Mouse (Mus musculus): ENCODE measurements around the gene Ahsa1. TPM values are rescaled to one million over a fixed set of nuclear protein-coding genes. Genes with fewer than 3 reads are reported as not detected.

Gene Ahsa1
- polyA plus RNA-seq, 1 experiment: 47.8 TPM

DNA sequence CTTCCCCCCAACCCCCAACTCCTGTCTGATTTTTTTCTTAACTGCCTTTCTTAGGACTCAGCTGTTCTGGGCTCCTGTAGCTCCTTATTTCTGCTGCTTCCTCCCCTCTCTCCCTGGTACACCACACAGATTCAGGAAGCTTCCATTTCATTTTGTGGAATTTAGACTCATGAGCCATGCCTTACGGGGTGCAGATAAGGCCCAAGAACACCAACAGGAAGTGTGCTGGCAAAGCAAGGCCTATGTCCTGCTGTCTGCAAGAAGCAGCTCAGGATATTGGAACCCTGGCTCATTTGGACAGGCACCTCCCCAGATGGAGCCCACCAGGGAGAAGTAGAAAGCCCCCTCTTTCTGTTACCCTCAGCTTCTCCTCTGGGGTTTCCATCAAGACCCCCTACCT is 15.5 kb downstream of the Ahsa1 start:
- TF ChIP-seq POLR2A (IDR thresholded peaks at IDR 0.05; ENCODE audit: control insufficient read depth, low read depth, low read length) (no peak), CTCF (IDR thresholded peaks at IDR 0.05; ENCODE audit: control insufficient read depth, insufficient read depth, insufficient replicate concordance, low read depth, low read length) (no peak)
- Histone ChIP-seq H3K27me3 (ENCODE audit: control insufficient read depth, insufficient read depth, low read length) (no peaks in the 10 kb centered on the region), H3K4me1 (ENCODE audit: control insufficient read depth, insufficient read depth, low read length) (no peaks in the 10 kb centered on the region), H3K4me3 (ENCODE audit: control insufficient read depth, low read depth, low read length) (no peak overlapping the region), H3K27ac (ENCODE audit: control insufficient read depth, insufficient read depth, low read depth, low read length) (no peak overlapping the region), H3K36me3 (ENCODE audit: control insufficient read depth, insufficient read depth, low read length) (no peaks in the 10 kb centered on the region)

DNA sequence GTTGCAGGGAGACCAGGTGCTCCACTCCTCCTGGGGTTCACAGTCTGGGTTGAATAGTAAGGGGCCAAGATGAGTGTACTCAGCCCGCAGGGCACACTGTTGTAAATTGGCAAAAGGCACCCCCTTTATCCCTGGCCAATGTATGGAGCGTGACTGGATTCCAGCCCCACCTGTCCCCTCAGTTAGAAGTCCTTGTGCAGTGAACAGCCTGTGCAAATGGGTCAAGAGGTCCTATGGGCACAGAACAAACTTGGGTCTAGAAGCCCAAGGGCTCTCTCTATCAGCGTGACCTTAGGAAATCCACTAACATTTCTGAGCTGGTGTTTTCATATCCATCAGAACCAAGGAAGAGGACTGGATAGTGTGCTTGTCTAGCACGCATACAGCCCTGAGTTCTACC is 16.5 kb downstream of the Ahsa1 start:
- H3K27ac ChIP-seq (ENCODE audit: control insufficient read depth, insufficient read depth, low read depth, low read length): no peak overlapping the region
- no peak overlapping the region for H3K4me3 ChIP-seq (ENCODE audit: control insufficient read depth, low read depth, low read length)
- no peaks in the 10 kb centered on the region for H3K36me3 ChIP-seq (ENCODE audit: control insufficient read depth, insufficient read depth, low read length)
- no peak for TF ChIP-seq CTCF (IDR thresholded peaks at IDR 0.05; ENCODE audit: control insufficient read depth, insufficient read depth, insufficient replicate concordance, low read depth, low read length)
- TF ChIP-seq POLR2A (IDR thresholded peaks at IDR 0.05; ENCODE audit: control insufficient read depth, low read depth, low read length): no peak
- H3K4me1 ChIP-seq (ENCODE audit: control insufficient read depth, insufficient read depth, low read length): no peaks in the 10 kb centered on the region
- no peaks in the 10 kb centered on the region for H3K27me3 ChIP-seq (ENCODE audit: control insufficient read depth, insufficient read depth, low read length)

DNA sequence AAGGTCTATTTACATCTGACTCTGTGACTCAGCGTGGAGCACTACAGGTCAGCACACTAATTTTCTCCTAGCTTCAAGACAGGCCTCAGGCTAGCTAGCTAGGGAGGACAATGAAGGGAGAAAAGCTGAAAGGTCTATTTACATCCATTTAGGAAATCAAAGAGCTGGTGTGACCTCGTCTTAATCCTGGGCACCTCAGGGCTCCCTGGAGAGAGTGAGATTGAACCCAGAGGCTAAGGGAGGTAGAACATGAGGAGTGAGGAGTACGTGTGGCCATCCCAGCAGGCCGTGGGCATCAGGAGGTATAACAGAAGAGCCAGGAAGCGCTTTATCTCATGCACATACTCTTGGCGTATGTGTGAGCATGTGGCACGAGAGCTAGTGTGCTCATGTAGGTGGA is 17.4 kb downstream of the Ahsa1 start:
- no peak for TF ChIP-seq POLR2A (IDR thresholded peaks at IDR 0.05; ENCODE audit: control insufficient read depth, low read depth, low read length)
- no peak for TF ChIP-seq CTCF (IDR thresholded peaks at IDR 0.05; ENCODE audit: control insufficient read depth, insufficient read depth, insufficient replicate concordance, low read depth, low read length)
- Histone ChIP-seq H3K27me3 (ENCODE audit: control insufficient read depth, insufficient read depth, low read length) (no peaks in the 10 kb centered on the region), H3K36me3 (ENCODE audit: control insufficient read depth, insufficient read depth, low read length) (no peaks in the 10 kb centered on the region), H3K27ac (ENCODE audit: control insufficient read depth, insufficient read depth, low read depth, low read length) (no peak overlapping the region), H3K4me3 (ENCODE audit: control insufficient read depth, low read depth, low read length) (no peak overlapping the region), H3K4me1 (ENCODE audit: control insufficient read depth, insufficient read depth, low read length) (no peaks in the 10 kb centered on the region)

- H3K4me1 ChIP-seq (ENCODE audit: control insufficient read depth, insufficient read depth, low read length): no peaks in the 10 kb centered on the region
- TF ChIP-seq CTCF (IDR thresholded peaks at IDR 0.05; ENCODE audit: control insufficient read depth, insufficient read depth, insufficient replicate concordance, low read depth, low read length) (no peak), POLR2A (IDR thresholded peaks at IDR 0.05; ENCODE audit: control insufficient read depth, low read depth, low read length) (no peak)
- H3K27ac ChIP-seq (ENCODE audit: control insufficient read depth, insufficient read depth, low read depth, low read length): no peak overlapping the region
- no peaks in the 10 kb centered on the region for H3K36me3 ChIP-seq (ENCODE audit: control insufficient read depth, insufficient read depth, low read length)
- H3K4me3 ChIP-seq (ENCODE audit: control insufficient read depth, low read depth, low read length): no peak overlapping the region
- no peaks in the 10 kb centered on the region for H3K27me3 ChIP-seq (ENCODE audit: control insufficient read depth, insufficient read depth, low read length)
These were observed 18.0 kb downstream of the Ahsa1 start for GRCm38 (mm10) chr12:87284268-87284667.

GRCm38 (mm10) chr12:87284726-87285125 is 18.4 kb downstream of the Ahsa1 start:
- Histone ChIP-seq H3K27ac (ENCODE audit: control insufficient read depth, insufficient read depth, low read depth, low read length) (no peak overlapping the region), H3K36me3 (ENCODE audit: control insufficient read depth, insufficient read depth, low read length) (no peaks in the 10 kb centered on the region), H3K27me3 (ENCODE audit: control insufficient read depth, insufficient read depth, low read length) (no peaks in the 10 kb centered on the region), H3K4me3 (ENCODE audit: control insufficient read depth, low read depth, low read length) (no peak overlapping the region), H3K4me1 (ENCODE audit: control insufficient read depth, insufficient read depth, low read length) (no peaks in the 10 kb centered on the region)
- TF ChIP-seq CTCF (IDR thresholded peaks at IDR 0.05; ENCODE audit: control insufficient read depth, insufficient read depth, insufficient replicate concordance, low read depth, low read length): no peak
- no peak for TF ChIP-seq POLR2A (IDR thresholded peaks at IDR 0.05; ENCODE audit: control insufficient read depth, low read depth, low read length)

- no peaks in the 10 kb centered on the region for H3K4me1 ChIP-seq (ENCODE audit: control insufficient read depth, insufficient read depth, low read length)
- H3K4me3 ChIP-seq (ENCODE audit: control insufficient read depth, low read depth, low read length): no peak overlapping the region
- H3K27ac ChIP-seq (ENCODE audit: control insufficient read depth, insufficient read depth, low read depth, low read length): no peak overlapping the region
- H3K27me3 ChIP-seq (ENCODE audit: control insufficient read depth, insufficient read depth, low read length): no peaks in the 10 kb centered on the region
- TF ChIP-seq POLR2A (IDR thresholded peaks at IDR 0.05; ENCODE audit: control insufficient read depth, low read depth, low read length) (no peak), CTCF (IDR thresholded peaks at IDR 0.05; ENCODE audit: control insufficient read depth, insufficient read depth, insufficient replicate concordance, low read depth, low read length) (no peak)
- no peaks in the 10 kb centered on the region for H3K36me3 ChIP-seq (ENCODE audit: control insufficient read depth, insufficient read depth, low read length)
These were observed 22.8 kb downstream of the Ahsa1 start for GRCm38 (mm10) chr12:87289100-87289499.

GRCm38 (mm10) chr12:87293934-87294333 is 27.7 kb downstream of the Ahsa1 start:
- H3K27me3 ChIP-seq (ENCODE audit: control insufficient read depth, insufficient read depth, low read length): no peaks in the 10 kb centered on the region
- H3K36me3 ChIP-seq (ENCODE audit: control insufficient read depth, insufficient read depth, low read length): no peaks in the 10 kb centered on the region
- TF ChIP-seq POLR2A (IDR thresholded peaks at IDR 0.05; ENCODE audit: control insufficient read depth, low read depth, low read length) (no peak), CTCF (IDR thresholded peaks at IDR 0.05; ENCODE audit: control insufficient read depth, insufficient read depth, insufficient replicate concordance, low read depth, low read length) (no peak)
- H3K27ac ChIP-seq (ENCODE audit: control insufficient read depth, insufficient read depth, low read depth, low read length): no peak overlapping the region
- H3K4me3 ChIP-seq (ENCODE audit: control insufficient read depth, low read depth, low read length): no peak overlapping the region
- peaks cover under 1% of the 10 kb centered on the region; the same call in 1 of the 2 replicates for H3K4me1 ChIP-seq (ENCODE audit: control insufficient read depth, insufficient read depth, low read length)
